22 mouse cellular contexts compared by ENCODE assay signal in genomic region chr7:63249404-63249803, GRCm38 (mm10). TPM values are rescaled to one million over a fixed set of nuclear protein-coding genes. Genes with fewer than 3 reads are reported as not detected.
A peak's percentile ranks its signal among the peaks of the same experiment; 100 is the strongest.
DNase-seq lines count a peak whose midpoint lies in the region; ATAC-seq and TF ChIP-seq lines count a peak whose summit lies in the region.
"Had no signal": no experiment of that assay in that cellular context is flagged by ENCODE, and none has a peak within 500 bp of the region (broad histone marks: within the 10 kb centered on the region; RNA-seq: fewer than 3 reads in every experiment).

No protein-coding gene starts in this region.

- H3K4me1 ChIP-seq in forebrain, embryonic 14.5 days (ENCODE audit: control insufficient read depth, insufficient read depth, low read length): no peaks in the 10 kb centered on the region
- H3K4me1 ChIP-seq in forebrain, embryonic 10.5 days: no peaks in the 10 kb centered on the region
- H3K4me1 ChIP-seq in midbrain, postnatal 0 days (ENCODE audit: insufficient read depth, low read length): no peaks in the 10 kb centered on the region
- H3K4me1 ChIP-seq in midbrain, embryonic 13.5 days (replicated peaks): no peaks in the 10 kb centered on the region
- H3K4me1 ChIP-seq in heart, embryonic 12.5 days (replicated peaks): no peaks in the 10 kb centered on the region
- H3K4me1 ChIP-seq: embryonic facial prominence, embryonic 12.5 days; heart, embryonic 10.5 days; heart, embryonic 15.5 days; intestine, embryonic 15.5 days had no signal

- peak; percentile 4 for DNase-seq in forebrain, embryonic 14.5 days (ENCODE audit: low spot score)
- no peak for DNase-seq in forebrain, embryonic 10.5 days (ENCODE audit: extremely low spot score, low spot score)
- DNase-seq in left cerebral cortex, postnatal 4 days: peak; percentile 1
- DNase-seq in left cerebral cortex, adult 8-10 months (ENCODE audit: low spot score in 2 of 2): no peak
- DNase-seq in midbrain, postnatal 0 days (ENCODE audit: low spot score): peak; percentile 17
- DNase-seq in skeletal muscle tissue, adult 2 months (ENCODE audit: low read depth, low spot score): peak; percentile 3
- DNase-seq: adrenal gland, adult 8-10 months; adrenal gland, postnatal 36 days; cerebellum, adult 18-20 months; cerebellum, adult 9-11 months; gastrocnemius, postnatal 10 days; heart, adult 18-20 months; heart, postnatal 14 days; kidney, adult 18-20 months had no signal

- ATAC-seq in forebrain, embryonic 14.5 days: no peak
- ATAC-seq in midbrain, postnatal 0 days (ENCODE audit: low FRiP score): no peak
- no peak for ATAC-seq in midbrain, embryonic 13.5 days
- no peak for ATAC-seq in heart, embryonic 12.5 days (ENCODE audit: insufficient number of reproducible peaks, low FRiP score)
- ATAC-seq: intestine, embryonic 15.5 days had no signal

- no peak overlapping the region for H3K4me3 ChIP-seq in forebrain, embryonic 14.5 days (ENCODE audit: low read depth, low read length)
- no peak overlapping the region for H3K4me3 ChIP-seq in forebrain, embryonic 10.5 days
- no peak overlapping the region for H3K4me3 ChIP-seq in midbrain, postnatal 0 days (ENCODE audit: low read depth, low read length)
- H3K4me3 ChIP-seq in midbrain, embryonic 13.5 days (replicated peaks): no peak overlapping the region
- no peak overlapping the region for H3K4me3 ChIP-seq in heart, embryonic 12.5 days
- H3K4me3 ChIP-seq: embryonic facial prominence, embryonic 12.5 days; heart, embryonic 10.5 days; heart, embryonic 15.5 days; intestine, embryonic 15.5 days had no signal

- no peaks in the 10 kb centered on the region for H3K27me3 ChIP-seq in forebrain, embryonic 14.5 days (replicated peaks; ENCODE audit: control insufficient read depth, insufficient read depth, low read length)
- H3K27me3 ChIP-seq in forebrain, embryonic 10.5 days (ENCODE audit: poor library complexity, severe bottlenecking): no peaks in the 10 kb centered on the region
- no peaks in the 10 kb centered on the region for H3K27me3 ChIP-seq in midbrain, postnatal 0 days (ENCODE audit: insufficient read depth, low read length)
- no peaks in the 10 kb centered on the region for H3K27me3 ChIP-seq in midbrain, embryonic 13.5 days
- no peaks in the 10 kb centered on the region for H3K27me3 ChIP-seq in heart, embryonic 12.5 days (replicated peaks)
- H3K27me3 ChIP-seq: CH12.LX; embryonic facial prominence, embryonic 12.5 days; heart, embryonic 15.5 days; intestine, embryonic 15.5 days had no signal

- H3K4me2 ChIP-seq in forebrain, embryonic 14.5 days (ENCODE audit: low read length): no peak overlapping the region
- no peak overlapping the region for H3K4me2 ChIP-seq in midbrain, postnatal 0 days (ENCODE audit: low read depth, low read length, poor library complexity, severe bottlenecking)
- H3K4me2 ChIP-seq in midbrain, embryonic 13.5 days (replicated peaks): no peak overlapping the region
- no peak overlapping the region for H3K4me2 ChIP-seq in heart, embryonic 12.5 days
- H3K4me2 ChIP-seq: embryonic facial prominence, embryonic 12.5 days; heart, embryonic 15.5 days; hindbrain, embryonic 14.5 days; intestine, embryonic 15.5 days had no signal

- intact Hi-C loops in left cerebral cortex, postnatal 4 days (cut with DNase I): no loop called here

- H3K36me3 ChIP-seq in forebrain, embryonic 14.5 days (ENCODE audit: control insufficient read depth, insufficient read depth, low read length): no peaks in the 10 kb centered on the region
- H3K36me3 ChIP-seq in forebrain, embryonic 10.5 days (replicated peaks): no peaks in the 10 kb centered on the region
- no peaks in the 10 kb centered on the region for H3K36me3 ChIP-seq in midbrain, postnatal 0 days (ENCODE audit: insufficient read depth, low read length)
- H3K36me3 ChIP-seq in midbrain, embryonic 13.5 days: no peaks in the 10 kb centered on the region
- H3K36me3 ChIP-seq in heart, embryonic 12.5 days: no peaks in the 10 kb centered on the region
- H3K36me3 ChIP-seq: embryonic facial prominence, embryonic 12.5 days; heart, embryonic 10.5 days; heart, embryonic 15.5 days; intestine, embryonic 15.5 days had no signal

- no peaks in the 10 kb centered on the region for H3K9me3 ChIP-seq in forebrain, embryonic 14.5 days (replicated peaks; ENCODE audit: control insufficient read depth, low read length)
- H3K9me3 ChIP-seq in forebrain, embryonic 10.5 days: no peaks in the 10 kb centered on the region
- H3K9me3 ChIP-seq in midbrain, postnatal 0 days (ENCODE audit: low read length): no peaks in the 10 kb centered on the region
- H3K9me3 ChIP-seq in midbrain, embryonic 13.5 days: no peaks in the 10 kb centered on the region
- 0 out of 2 replicates have a peak, but pooled peaks cover 6% of the 10 kb centered on the region for H3K9me3 ChIP-seq in heart, embryonic 12.5 days (replicated peaks)
- H3K9me3 ChIP-seq: embryonic facial prominence, embryonic 12.5 days; heart, embryonic 15.5 days; intestine, embryonic 15.5 days had no signal

- no peak overlapping the region for H3K27ac ChIP-seq in forebrain, embryonic 14.5 days (ENCODE audit: low read depth, low read length)
- H3K27ac ChIP-seq in forebrain, embryonic 10.5 days: no peak overlapping the region
- H3K27ac ChIP-seq in midbrain, postnatal 0 days (ENCODE audit: low read depth, low read length): no peak overlapping the region
- H3K27ac ChIP-seq in midbrain, embryonic 13.5 days: no peak overlapping the region
- H3K27ac ChIP-seq in heart, embryonic 12.5 days (ENCODE audit: poor library complexity, severe bottlenecking): no peak overlapping the region
- H3K27ac ChIP-seq: embryonic facial prominence, embryonic 12.5 days; heart, embryonic 10.5 days; heart, embryonic 15.5 days; hindbrain, embryonic 14.5 days; intestine, embryonic 15.5 days had no signal

- WGBS in forebrain, embryonic 14.5 days: 81% methylated on average over 2 of the region's 2 CpGs
- 87% methylated on average over 2 of the region's 2 CpGs for WGBS in forebrain, embryonic 10.5 days
- WGBS in midbrain, postnatal 0 days: 70% methylated on average over 2 of the region's 2 CpGs
- 79% methylated on average over 2 of the region's 2 CpGs for WGBS in midbrain, embryonic 13.5 days
- WGBS in heart, embryonic 12.5 days: 57% methylated on average over 2 of the region's 2 CpGs

- no peak for TF ChIP-seq CTCF in midbrain, postnatal 0 days (IDR thresholded peaks at IDR 0.05)

- no peak overlapping the region for H3K9ac ChIP-seq in forebrain, embryonic 14.5 days (ENCODE audit: low read length)
- H3K9ac ChIP-seq in midbrain, postnatal 0 days (replicated peaks; ENCODE audit: low read length, poor library complexity, severe bottlenecking): no peak overlapping the region
- H3K9ac ChIP-seq in midbrain, embryonic 13.5 days (replicated peaks): no peak overlapping the region
- no peak overlapping the region for H3K9ac ChIP-seq in heart, embryonic 12.5 days
- H3K9ac ChIP-seq: embryonic facial prominence, embryonic 12.5 days; heart, embryonic 15.5 days; hindbrain, embryonic 14.5 days; intestine, embryonic 15.5 days had no signal

RNA-seq across cellular contexts. Expression of gene Chrna7, which starts 37.0 kb away (rescaled TPM):
- polyA plus RNA-seq in forebrain, embryonic 14.5 days (2014; fragmentation: Nextera tagmentation; extraction: Ambion mirVana): 3.7 and 5.2 TPM in 2 replicates
- 4.0 and 4.4 TPM in 2 replicates for polyA plus RNA-seq in forebrain, embryonic 10.5 days (2016; fragmentation: Nextera tagmentation; extraction: Ambion mirVana)
- 10 to 100 TPM; 24.0 to 26.7 TPM for total RNA-seq in left cerebral cortex, postnatal 4 days (2021)
- total RNA-seq in left cerebral cortex, adult 8-10 months (2022): 10 to 100 TPM; 25.1 to 26.3 (median 25.8) TPM
- 31.2 and 34.1 TPM in 2 replicates for total RNA-seq in midbrain, postnatal 0 days (2014; rRNA removed)
- 5.5 and 7.3 TPM in 2 replicates for polyA plus RNA-seq in midbrain, postnatal 0 days (2015; fragmentation: Nextera tagmentation; extraction: Ambion mirVana)
- polyA plus RNA-seq in midbrain, embryonic 13.5 days (2015; fragmentation: Nextera tagmentation; extraction: Ambion mirVana): 4.5 and 5.8 TPM in 2 replicates
- 1.3 and 1.5 TPM in 2 replicates for polyA plus RNA-seq in heart, embryonic 12.5 days (2016; fragmentation: Nextera tagmentation; extraction: Ambion mirVana)
- total RNA-seq: CH12.LX; heart, postnatal 14 days had no signal

Comparison
In these comparisons a context has a peak if more than half of its experiments do, and no peak if none do; other contexts are left out.
1. DNase-seq: peak in forebrain, embryonic 14.5 days (single experiment), left cerebral cortex, postnatal 4 days (single experiment), midbrain, postnatal 0 days (single experiment) and skeletal muscle tissue, adult 2 months (single experiment); none in forebrain, embryonic 10.5 days (single experiment) and left cerebral cortex, adult 8-10 months (0 of 2).